Mouse (Mus musculus): ENCODE results near the gene Fras1.

Gene Fras1

DNA sequence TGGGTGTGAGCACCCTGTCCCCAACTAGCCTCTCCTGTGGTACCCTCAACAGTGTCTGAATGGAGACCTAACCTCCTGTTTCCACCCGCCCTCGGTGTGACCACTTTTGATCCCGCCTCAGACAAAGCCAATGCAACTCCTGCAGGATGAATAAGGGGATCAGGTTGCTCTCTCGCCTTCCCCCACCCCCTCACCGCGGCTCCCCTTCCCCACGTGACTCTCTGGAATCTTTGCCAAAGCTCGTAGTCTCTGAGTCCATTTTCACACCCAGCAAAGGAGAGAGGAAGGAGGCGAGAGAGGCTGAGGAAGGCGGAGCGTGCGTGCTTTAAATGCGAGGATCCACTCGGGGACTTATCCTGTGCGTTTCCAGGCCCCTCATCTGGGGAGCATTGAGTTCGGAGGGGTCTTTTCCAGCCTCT lies at the start of gene Fras1:
Gene Fras1, plus strand, starts transcription at position 389 of the 419 bp plus-strand sequence.
- DNase-seq, result peak; percentile 69 to 72

DNA sequence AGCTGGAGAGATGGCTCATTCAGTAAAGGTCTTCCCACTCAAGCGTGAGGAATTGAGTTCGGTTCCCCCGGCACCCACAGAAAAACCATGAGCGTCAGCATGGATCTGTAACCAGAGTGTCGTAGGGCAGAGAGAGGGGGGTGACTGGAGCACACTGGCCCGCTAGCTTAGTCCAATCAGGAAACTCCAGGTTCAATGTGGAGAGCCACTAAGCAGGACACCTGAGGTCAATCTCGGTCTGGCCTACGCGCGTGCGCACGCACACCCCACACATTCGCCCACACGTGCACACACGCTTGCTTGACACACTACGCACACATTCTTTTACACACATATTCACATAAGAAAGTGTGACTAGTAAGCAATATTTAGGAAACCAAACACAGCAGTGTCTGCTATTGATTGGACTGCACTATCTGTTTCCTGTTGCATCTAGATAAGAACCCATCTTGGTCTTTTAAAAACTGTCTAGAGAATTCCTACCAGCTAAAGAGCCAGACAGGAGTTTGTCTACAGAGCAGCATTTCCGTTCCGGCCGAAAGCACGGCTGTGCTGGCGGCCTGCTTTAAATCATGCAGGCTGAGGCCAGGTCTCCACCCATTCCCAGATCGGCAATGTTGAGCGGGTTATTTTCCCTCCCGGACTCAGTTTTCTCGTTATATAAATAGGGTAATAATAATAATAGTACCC lies 42.6 kb upstream of the Fras1 start:
- DNase-seq, result no peak

DNA sequence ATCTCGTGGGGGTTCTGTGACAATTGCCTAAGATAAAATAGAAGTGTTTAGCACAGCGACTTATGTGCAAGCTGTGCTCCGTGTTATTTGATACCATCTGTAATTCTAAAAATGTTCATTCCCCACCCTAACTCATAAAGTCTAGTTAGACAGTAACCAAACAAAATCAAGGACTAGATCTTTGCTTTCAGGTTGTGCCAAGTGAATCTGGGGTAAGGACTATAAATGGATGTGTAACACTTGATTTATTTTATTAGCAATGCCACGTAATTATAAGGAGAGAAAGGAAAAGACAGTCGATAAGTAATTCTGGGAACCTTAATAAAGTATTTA lies 42.1 kb upstream of the Fras1 start:
- DNase-seq, result no peak

DNA sequence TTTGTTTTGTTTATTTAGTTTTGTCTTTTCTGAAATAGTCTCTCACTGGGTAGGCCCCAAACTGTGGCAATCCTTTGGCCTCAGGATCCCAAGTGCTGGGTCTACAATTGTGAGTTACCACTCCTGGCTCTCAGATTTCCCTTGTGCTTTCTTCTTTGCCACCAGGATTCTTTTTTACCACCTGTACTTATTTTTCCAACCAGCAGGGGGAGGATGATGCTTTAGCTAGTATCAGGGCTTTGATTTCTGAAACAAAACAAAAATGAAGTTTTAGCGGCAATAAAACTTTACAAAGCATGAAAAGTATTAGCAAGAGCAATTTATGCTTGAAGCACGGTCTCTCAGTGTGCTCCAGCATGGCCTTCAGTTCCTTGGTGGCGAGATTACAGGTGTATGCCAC lies 39.8 kb upstream of the Fras1 start:
- peak in 1 of 2 experiments; percentile 66 for DNase-seq

DNA sequence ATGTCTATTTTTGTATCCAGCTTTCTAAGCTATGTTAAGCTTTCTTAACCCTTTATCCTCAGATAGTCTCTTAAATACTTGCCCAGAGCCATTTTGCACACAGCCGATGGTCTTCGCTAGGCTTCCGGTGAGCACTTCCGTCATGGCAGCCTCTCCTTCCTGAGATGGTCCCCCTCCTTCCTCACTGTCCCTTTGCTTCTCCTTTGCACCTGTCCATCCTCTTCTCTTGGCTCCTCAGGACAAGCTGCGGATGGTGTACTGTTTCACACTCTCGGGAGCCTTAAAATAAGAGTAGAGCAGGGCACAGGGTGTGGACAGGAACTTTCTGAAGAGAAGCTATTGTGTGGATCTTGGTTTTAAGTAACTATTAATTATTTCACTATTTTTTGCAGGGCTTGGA lies 33.2 kb upstream of the Fras1 start:
- DNase-seq, result no peak

DNA sequence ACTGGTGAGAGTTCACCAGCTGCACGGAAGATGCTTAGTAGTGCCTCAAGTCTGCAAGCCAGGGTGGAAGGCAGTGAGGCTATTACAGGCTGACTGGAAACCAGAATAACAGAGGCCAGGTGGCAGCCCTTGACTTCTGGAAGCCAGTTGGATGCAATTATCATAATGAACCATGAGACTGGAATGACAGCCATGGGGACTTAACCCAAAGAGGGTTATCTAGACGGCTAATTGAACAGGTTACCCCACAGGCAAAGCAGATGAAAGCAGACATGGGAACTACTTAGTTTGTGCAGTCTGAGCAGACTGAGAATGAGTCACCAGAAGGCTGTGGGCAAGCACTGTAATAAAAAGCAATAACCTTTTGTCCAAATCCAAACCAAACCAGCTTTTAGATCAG lies 28.8 kb upstream of the Fras1 start:
- no peak for DNase-seq

DNA sequence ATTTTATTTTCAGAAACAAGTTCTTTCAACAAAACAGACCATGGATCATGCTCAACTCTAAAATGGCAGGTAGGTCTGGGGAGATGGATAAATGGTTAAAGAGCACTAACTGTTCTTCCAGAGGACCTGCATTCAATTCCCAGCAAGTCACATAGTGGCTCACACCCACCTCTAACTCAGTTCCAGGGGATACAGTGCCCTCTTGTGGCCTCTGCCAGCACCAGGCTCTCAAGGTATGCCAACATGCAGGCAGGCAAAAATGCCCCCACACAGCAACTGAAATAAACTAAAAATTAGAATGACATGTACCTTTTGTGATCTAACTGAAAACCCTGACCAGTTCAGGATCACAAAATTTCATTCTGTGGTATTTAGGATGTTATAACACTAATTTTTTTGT lies 21.8 kb upstream of the Fras1 start:
- DNase-seq, result peak; percentile 23 to 40

DNA sequence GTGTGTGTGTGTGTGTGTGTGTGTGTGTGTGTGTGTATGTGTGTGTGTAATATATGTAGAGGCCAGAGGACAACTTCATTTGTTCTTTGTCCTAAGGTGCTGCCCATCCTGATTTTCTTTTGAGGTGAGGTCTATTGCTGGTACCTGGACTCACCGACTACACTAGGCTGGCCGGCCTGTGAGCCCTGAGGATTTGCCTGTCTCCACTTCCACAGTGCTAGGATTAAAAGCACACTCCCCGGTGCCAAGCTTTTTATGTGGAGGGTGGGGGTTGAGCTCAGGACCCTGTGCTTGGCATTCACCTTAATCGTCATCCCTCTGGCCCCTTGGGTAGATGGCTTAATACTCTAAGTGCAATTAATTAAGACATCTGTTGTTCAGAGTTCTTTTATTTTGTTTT lies 9.8 kb upstream of the Fras1 start:
- DNase-seq, result no peak

DNA sequence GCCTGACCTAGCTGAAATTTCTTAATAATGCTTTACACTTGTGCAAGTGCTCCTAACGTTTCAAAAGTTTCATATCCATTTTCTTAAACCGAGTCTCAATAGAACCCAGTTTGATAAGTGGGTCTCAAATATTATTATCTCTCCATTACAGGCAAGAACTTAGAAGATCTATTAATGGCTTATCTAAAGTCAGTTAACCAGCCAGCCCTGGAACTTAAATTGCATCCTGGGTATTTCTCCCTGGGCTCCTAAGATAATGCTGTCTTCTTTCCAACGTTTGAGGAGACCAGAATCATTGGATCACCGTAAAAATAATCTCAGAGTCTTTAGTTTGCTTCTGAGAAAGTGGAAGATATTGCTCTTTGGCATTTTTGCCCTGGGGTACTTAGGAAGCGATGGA lies 8.2 kb upstream of the Fras1 start:
- no peak for DNase-seq

DNA sequence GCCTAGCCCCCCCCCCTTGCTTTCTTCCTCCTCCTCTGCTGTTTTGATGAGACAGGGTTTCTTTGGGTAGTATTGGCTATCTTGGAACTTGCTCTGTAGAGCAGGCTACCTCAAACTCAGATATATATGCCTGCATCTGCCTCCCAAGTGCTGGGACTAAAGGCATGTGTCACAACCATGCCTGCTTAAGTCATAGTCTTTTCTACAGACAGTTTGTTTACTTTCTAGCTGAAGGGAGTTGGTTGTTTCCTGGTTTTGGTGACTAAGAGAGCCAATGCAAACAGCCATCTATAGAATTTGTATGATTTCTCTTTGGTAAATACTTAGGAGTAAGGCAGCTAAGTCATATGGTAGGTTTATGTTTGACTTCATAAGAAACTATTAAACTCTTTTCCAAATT lies 6.5 kb upstream of the Fras1 start:
- DNase-seq, result no peak

DNA sequence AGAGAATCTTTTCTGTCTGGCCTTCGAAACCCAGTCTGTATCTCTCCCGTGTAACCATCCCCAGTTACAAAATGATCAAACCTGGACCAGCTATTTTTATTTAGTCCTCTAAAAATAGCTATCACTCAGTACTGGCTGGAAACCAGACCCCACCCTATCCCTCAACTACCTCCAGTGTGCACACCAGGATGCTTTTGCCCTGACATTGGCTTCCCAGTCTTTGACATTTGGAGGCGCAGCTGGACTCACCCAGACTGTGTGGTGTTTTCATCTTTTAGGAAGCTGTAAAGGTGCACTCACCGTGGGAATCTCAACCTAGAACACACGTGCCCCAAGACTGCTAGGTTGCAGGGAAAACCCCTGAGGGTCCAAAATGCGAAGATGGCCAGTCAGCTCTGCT lies 649 bp upstream of the Fras1 start:
- no peak for DNase-seq

DNA sequence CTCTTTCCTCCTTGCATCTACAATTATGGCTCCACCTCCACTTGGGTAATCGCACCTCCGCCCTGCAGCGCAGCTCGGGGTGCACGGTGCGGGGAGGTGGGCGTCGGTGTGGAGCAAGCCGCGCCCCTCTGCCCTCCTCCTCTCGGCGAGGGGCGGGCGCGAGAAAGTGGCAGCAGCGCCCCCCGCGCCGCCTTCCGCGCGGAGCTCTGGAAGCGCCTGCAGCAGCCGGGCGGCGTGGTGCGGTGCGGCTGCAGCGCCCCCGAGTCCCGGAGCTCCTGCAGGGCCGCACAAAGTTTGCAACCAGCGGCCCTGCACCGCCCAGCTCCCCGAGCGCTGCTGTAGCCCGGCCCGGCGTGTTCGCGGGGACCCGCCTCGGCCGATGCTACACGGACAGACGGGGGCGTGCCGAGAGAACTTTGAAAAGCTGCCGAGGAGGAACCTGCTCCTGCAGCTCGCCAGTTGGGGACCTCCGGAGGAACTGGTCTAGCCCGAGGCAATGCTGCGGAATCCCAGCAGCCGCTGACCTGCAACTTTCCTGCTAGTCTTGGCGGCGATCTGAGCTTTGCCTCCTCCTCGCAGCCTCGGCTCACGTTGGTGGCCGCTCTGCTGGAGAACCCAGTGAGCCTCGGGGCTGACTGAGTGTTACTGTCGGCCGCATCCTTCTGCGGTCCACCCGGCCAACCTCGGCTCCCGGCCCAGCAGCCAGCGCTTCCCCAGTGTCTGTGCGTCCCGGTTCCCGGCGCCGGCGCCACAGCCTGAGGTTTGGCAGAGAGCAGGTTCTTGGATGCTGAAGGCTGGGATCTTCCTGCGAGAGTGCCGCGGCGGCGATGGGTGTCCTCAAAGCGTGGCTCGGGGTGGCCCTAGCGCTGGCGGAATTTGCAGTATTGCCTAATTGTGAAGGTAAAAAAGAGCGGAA lies 489 bp downstream of the Fras1 start:
- DNase-seq, result peak; percentile 71

DNA sequence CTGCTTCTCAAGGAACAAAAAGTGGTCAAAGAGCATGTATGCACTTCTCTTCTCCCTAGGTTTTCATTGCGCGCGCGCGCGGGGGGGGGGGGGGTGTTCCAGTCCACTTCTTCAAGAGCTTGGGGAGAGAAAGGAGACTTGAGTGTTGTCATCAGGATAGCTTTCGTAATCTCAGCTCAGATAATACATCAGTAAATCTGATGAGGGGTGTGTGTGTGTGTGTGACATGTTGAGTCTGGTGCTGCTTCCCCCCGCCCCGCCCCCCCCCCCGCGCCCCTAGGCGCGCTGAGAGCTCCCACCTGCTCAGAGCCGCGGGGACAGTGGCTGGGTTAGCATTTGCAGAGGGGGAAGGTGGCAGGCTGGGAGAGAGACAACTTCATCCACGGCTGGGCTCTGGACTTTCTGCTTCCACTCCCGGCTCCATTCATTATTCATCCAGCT lies 1.7 kb downstream of the Fras1 start:
- no peak for DNase-seq

DNA sequence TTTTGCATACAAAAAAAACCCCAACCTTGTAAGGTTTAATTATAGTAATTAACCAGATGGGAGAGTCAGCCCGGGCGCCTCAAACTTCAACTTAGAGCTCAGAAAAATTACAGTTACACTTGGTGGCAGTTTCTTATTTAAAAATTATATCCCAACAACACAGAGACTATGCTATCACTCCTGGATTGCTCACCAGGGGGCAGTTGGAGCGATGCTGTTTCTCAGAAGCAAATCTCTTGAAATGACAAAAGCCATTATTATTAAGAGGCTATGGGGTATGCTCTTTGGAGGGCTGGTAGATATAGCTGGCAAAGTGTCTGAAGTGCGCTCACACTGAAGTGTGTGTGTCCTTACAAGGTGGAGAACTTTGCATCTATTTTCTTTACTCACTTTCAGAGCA lies 2.5 kb downstream of the Fras1 start:
- DNase-seq, result no peak

DNA sequence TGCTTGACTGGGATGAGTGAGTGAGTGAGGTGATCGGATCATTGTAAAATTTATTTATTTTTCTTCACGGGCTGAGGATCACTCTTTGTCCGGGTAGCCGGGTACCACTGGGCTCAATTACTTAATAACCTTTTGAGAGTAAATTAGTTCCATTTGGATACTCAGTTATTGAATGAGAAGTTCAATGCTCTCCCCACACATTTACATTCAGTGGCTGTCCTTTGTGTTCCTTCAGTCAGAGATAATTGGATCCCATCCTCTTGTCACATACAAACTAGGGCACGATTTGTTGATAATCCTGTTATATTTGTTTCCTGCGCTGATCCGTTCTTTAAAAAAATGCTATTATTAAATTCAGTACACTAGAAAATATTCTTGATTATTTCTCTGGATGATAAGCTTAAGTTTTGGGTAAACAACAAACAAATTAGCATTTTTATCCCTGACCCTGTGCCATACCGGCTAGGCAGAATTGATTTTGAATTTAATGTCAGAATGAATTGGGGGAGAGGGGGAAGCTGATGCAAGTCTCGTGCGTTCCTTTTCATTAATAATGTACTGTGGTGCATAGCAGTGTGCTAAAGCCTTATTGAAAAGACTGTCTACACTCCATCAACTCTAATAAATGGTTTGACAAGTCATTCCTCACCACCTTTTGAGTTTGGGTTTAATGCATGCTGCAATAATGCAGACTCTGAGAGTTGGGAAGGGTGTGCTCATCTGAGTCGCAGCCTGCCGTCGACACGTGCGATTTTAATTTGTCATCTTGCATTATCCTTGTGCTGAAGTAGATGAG lies 12.6 kb downstream of the Fras1 start:
- no peak for DNase-seq

DNA sequence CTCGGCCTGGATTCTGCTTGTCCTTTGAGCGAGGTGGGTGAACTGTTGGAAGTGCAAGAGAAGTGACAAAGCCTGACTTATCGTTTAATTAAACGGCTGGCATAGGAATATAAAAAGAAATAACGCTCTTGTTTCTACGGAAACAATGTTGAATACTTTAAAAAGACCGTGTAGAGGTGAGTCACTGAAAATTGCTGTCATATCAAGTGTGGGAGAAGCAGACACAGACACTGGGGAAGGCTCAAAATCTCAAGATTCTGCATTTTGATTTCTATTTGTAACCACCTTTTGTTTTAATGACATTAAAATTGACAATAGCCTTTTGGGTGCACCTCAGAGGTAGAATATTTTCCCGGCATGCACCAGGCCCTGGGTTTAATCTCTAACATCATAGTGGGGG lies 14.6 kb downstream of the Fras1 start:
- DNase-seq, result no peak

DNA sequence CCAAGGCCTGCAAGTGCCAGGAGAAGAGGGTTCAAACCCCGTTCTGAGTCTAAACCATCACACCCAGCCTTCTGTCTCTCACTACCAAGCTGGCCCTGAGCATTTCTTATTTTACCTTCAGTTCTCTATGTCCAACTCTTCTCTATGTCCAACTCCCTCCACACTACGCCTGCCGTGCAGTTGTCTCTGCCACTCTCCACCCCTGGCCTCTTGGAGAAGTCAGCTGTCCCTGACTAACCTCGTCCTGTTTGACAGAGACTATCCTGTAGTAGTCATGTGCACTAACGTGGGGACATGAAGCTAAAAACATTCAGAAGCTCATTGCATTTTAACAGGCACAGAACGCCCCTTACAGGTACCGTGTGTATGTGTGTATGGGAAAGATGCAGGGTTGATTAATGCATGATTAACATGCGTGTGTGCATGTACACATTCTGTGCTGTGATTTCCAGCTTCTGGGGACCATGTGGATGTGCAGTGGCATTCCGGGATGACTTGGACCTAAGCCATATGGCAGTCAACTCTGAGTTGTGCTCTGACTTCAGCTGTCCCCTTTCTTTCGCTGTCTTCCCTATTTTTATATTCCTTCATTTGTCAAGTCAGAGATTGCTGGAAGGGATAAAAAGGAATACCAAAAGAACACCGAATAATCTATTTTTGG lies 16.3 kb downstream of the Fras1 start:
- peak; percentile 15 to 20 for DNase-seq

DNA sequence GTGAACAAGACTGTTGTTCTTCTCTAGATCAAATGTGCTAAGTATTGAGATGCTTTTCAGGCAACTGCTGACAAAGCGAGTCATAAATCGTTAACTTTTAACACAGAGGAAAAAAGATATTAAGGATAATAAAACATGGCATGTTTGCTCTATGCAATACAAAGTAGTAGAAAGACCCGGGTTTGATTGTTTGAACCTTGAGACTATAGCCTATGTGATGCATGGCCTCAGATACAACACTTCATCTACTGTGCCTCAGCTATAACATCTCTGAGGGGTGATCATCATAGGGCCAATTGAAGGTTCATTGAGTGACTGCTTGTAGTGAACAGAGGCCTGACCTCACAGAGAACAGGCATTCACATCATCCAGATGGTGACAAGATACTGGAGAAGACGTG lies 17.3 kb downstream of the Fras1 start:
- DNase-seq, result no peak

DNA sequence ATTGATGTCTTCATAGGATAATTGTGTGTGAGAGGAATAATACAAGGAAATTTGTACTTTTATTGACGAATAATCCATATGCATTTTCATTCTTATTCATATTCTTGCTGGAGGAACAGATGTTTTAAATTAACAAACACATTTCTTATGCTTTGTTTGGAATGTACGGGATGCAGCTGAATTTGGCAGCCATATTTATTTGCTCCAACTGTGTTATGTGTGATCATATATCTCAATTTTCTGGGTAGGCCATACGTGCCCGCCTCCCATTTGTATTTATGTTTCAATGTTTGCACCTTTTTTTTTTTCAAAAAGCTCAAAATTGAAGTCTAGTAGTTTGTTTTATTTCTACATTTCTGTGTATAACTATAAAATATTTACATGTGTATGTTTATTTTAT lies 21.2 kb downstream of the Fras1 start:
- DNase-seq, result no peak

DNA sequence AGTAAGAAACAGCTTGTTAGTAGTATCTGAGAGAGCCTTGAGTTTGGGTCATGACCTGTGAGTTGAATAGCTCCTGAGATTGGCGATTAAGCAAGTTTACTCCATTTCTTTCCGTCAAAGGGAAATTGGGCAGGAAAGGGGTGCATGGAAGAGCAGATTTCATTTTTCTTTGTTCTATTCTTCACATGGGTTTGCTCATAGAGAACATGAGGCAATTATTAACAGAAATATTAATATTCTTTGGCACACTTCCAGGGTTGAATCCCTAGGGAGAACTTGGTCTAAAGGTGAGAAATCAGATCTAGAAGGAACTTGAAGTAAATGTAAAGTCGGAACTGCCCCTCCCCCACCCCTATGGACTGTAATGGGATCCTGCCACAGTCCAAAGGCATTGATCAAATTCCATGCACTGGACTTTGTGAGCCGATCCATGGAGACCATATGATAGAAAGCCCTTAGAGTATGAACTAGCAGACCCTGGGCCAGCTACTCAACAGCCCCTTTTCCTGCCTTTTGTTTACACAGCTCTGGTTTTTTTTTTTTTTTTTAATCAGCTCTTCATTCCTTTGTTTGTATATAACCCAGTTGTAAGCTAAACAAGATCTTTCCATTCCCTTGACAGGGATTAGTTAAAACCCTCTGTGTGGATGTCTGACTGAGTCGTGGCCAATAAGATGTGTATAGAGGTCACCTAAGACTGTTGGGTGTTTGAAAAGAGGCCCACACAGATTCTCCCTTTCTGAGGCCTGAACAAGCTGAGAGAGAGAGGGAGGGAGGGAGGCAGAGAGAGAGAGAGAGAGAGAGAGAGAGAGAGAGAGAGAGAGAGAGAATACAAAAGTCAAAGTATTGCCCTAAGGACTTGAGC lies 22.3 kb downstream of the Fras1 start:
- DNase-seq, result no peak

DNA sequence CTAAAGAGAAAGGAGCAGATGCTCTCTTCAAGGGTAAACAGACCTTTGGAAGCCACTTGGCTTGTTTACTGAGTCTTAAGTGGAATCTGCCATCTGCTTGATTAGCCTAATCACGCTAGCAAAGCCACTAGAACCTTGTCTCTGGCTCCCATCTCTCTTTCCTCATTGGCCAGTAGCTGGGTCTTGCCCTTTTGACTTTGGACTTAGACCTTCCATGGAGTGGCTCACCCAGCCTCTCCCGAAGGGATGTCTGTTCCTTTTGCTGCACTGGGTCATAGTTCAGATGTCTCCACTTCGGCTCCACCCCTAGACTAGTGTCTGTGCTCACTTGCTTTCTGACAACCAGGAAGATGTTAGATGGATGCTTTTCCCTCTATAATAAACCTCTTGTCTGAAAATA lies 28.8 kb downstream of the Fras1 start:
- DNase-seq, result no peak

All from cerebellum, postnatal 10 days (tissue).